Mouse (Mus musculus): ENCODE data around the gene Itpkb. TPM values are rescaled to one million over a fixed set of nuclear protein-coding genes. Genes with fewer than 3 reads are reported as not detected.
"Not testable (repeated sequence)": the region's sequence is repeated elsewhere in the genome, so short reads cannot be mapped to it uniquely, and the experiment has no call there.

The Itpkb gene
- total RNA-seq, 2 experiments from 2014 or later: 15.4 to 16.5 TPM

GRCm38 (mm10) chr1:180388481-180388880 lies 58.2 kb downstream of the Itpkb start:
- intact Hi-C loops (cut with DNase I): no loop called here
- no peak for DNase-seq (ENCODE audit: low spot score in 2 of 2)

- intact Hi-C loops (cut with DNase I); DNase-seq (ENCODE audit: low spot score in 2 of 2): not testable (repeated sequence)
Measured at GRCm38 (mm10) chr1:180389213-180389760, 59.0 kb downstream of the Itpkb start.

- intact Hi-C loops (cut with DNase I): no loop called here
- no peak for DNase-seq (ENCODE audit: low spot score in 2 of 2)
Measured at GRCm38 (mm10) chr1:180390321-180390731, 60.0 kb downstream of the Itpkb start.

- DNase-seq (ENCODE audit: low spot score in 2 of 2): no peak
- intact Hi-C loops (cut with DNase I): no loop called here
Measured at GRCm38 (mm10) chr1:180390746-180391574, 60.7 kb downstream of the Itpkb start.

GRCm38 (mm10) chr1:180391575-180391945 lies 61.3 kb downstream of the Itpkb start:
- DNase-seq (ENCODE audit: low spot score in 2 of 2): no peak
- intact Hi-C loops (cut with DNase I): no loop called here

- intact Hi-C loops (cut with DNase I): no loop called here
- no peak for DNase-seq (ENCODE audit: low spot score in 2 of 2)
Measured at GRCm38 (mm10) chr1:180392137-180392798, 62.0 kb downstream of the Itpkb start.

- intact Hi-C loops (cut with DNase I): no loop called here
Measured at GRCm38 (mm10) chr1:180393017-180393797, 62.9 kb downstream of the Itpkb start.

GRCm38 (mm10) chr1:180393873-180394272 lies 63.6 kb downstream of the Itpkb start:
- no peak for DNase-seq (ENCODE audit: low spot score in 2 of 2)
- intact Hi-C loops (cut with DNase I): no loop called here

More at GRCm38 (mm10) chr1:180393017-180393797, 62.9 kb downstream of the Itpkb start:
- no peak for DNase-seq (ENCODE audit: low spot score in 2 of 2)

- DNase-seq (ENCODE audit: low spot score in 2 of 2): no peak
- intact Hi-C loops (cut with DNase I): no loop called here
Measured at GRCm38 (mm10) chr1:180397734-180398133, 67.4 kb downstream of the Itpkb start.

GRCm38 (mm10) chr1:180398446-180398845 lies 68.2 kb downstream of the Itpkb start:
- intact Hi-C loops (cut with DNase I): no loop called here
- DNase-seq (ENCODE audit: low spot score in 2 of 2): no peak

GRCm38 (mm10) chr1:180400691-180401455 lies 70.6 kb downstream of the Itpkb start:
- intact Hi-C loops (cut with DNase I): no loop called here
- DNase-seq (ENCODE audit: low spot score in 2 of 2): no peak

GRCm38 (mm10) chr1:180401725-180402124 lies 71.4 kb downstream of the Itpkb start:
- intact Hi-C loops (cut with DNase I): no loop called here
- DNase-seq (ENCODE audit: low spot score in 2 of 2): no peak

GRCm38 (mm10) chr1:180402481-180403081 lies 72.3 kb downstream of the Itpkb start:
- intact Hi-C loops (cut with DNase I): no loop called here
- DNase-seq (ENCODE audit: low spot score in 2 of 2): no peak

GRCm38 (mm10) chr1:180403357-180403693 lies 73.0 kb downstream of the Itpkb start:
- DNase-seq (ENCODE audit: low spot score in 2 of 2): no peak
- intact Hi-C loops (cut with DNase I): no loop called here

GRCm38 (mm10) chr1:180403694-180404606 lies 73.7 kb downstream of the Itpkb start:
- intact Hi-C loops (cut with DNase I): no loop called here
- no peak for DNase-seq (ENCODE audit: low spot score in 2 of 2)

- intact Hi-C loops (cut with DNase I): loop anchor here (5.0 kb wide), 1 partner anchor 72 kb away; the partner anchor contains the start of gene Itpkb
- DNase-seq (ENCODE audit: low spot score in 2 of 2): no peak
Measured at GRCm38 (mm10) chr1:180404706-180405105, 74.4 kb downstream of the Itpkb start.

- intact Hi-C loops (cut with DNase I): loop anchor here (5.0 kb wide), 1 partner anchor 73 kb away; the partner anchor contains the start of gene Itpkb
- no peak for DNase-seq (ENCODE audit: low spot score in 2 of 2)
Measured at GRCm38 (mm10) chr1:180405576-180406335, 75.5 kb downstream of the Itpkb start.

Data from left cerebral cortex, postnatal 25 days (tissue).